Mouse (Mus musculus) CH12.LX (cell line): Measurements from ENCODE around the gene Ptgdr2. TPM values are rescaled to one million over a fixed set of nuclear protein-coding genes. Genes with fewer than 3 reads are reported as not detected.
A peak's percentile ranks its signal among the peaks of the same experiment; 100 is the strongest.

Experiments used
- DNase-seq: peaks from one replicate; pipeline ENCODE4 v3.0.0-alpha.2; 2013; ENCODE audit errors: extremely low read depth
- H3K27ac ChIP-seq: 2 replicates; pipeline ENCODE4 v1.5.1; 2012; ENCODE audit warnings: low read depth, mild to moderate bottlenecking, control low read depth, moderate library complexity; ENCODE audit not compliant: insufficient read depth
- H3K27me3 ChIP-seq: replicated peaks from 2 replicates; pipeline ENCODE3; 2012; ENCODE audit warnings: inconsistent platforms
- H3K36me3 ChIP-seq, 2 experiments: replicated peaks in 1 of 2; 2 replicates each; pipeline versions ENCODE3 to v1.6.1; 2012; ENCODE audit warnings: inconsistent platforms in 1 of 2, low read length in 1 of 2, mild to moderate bottlenecking in 1 of 2, mixed read lengths in 1 of 2, moderate library complexity in 1 of 2; ENCODE audit not compliant: control insufficient read depth in 1 of 2, insufficient read depth in 1 of 2
- H3K4me1 ChIP-seq, 2 experiments: 2 replicates each; pipeline ENCODE4 v1.6.1; 2012; ENCODE audit warnings: inconsistent platforms in 1 of 2, moderate library complexity in 1 of 2; ENCODE audit not compliant: insufficient read depth in 2 of 2, control insufficient read depth in 1 of 2
- H3K4me2 ChIP-seq: 2 replicates; pipeline ENCODE4 v1.6.1; 2012; ENCODE audit warnings: low read depth, mild to moderate bottlenecking, control low read depth; ENCODE audit not compliant: poor library complexity, insufficient read depth, severe bottlenecking
- H3K4me3 ChIP-seq, 3 experiments: fragments of 150-350 bp in 1 of 3; sonication (generic) in 1 of 3; replicated peaks in 1 of 3; 2 replicates each; pipeline versions ENCODE3 to v1.5.1; 2011 to 2012; ENCODE audit warnings: low read depth in 2 of 3, low read length in 2 of 3, mild to moderate bottlenecking in 2 of 3, moderate library complexity in 2 of 3, control low read depth in 1 of 3, improper control_type of control experiment in 1 of 3, inconsistent platforms in 1 of 3, mixed read lengths in 1 of 3; ENCODE audit not compliant: poor library complexity in 1 of 3
- H3K79me2 ChIP-seq: replicated peaks from 2 replicates; pipeline ENCODE4 v1.6.1; 2012; ENCODE audit warnings: mild to moderate bottlenecking, moderate library complexity; ENCODE audit not compliant: control insufficient read depth, poor library complexity, insufficient read depth, severe bottlenecking; ENCODE audit errors: extremely low read depth
- H3K9ac ChIP-seq: 2 replicates; pipeline ENCODE4 v1.6.1; 2012; ENCODE audit warnings: low read depth, mild to moderate bottlenecking, control low read depth, moderate library complexity; ENCODE audit not compliant: insufficient read depth
- H3K9me3 ChIP-seq: replicated peaks from 2 replicates; pipeline ENCODE3; 2012; ENCODE audit warnings: low read length, inconsistent platforms, mixed read lengths
- CHD1 ChIP-seq: IDR thresholded peaks from 2 replicates; pipeline ENCODE4 v1.6.1; 2012; ENCODE audit warnings: low read depth, low read length, improper control_type of control experiment, inconsistent platforms
- CHD2 ChIP-seq: IDR thresholded peaks from 2 replicates; pipeline ENCODE4 v1.6.1; 2011; ENCODE audit warnings: low read length, improper control_type of control experiment
- CTCF ChIP-seq, 2 experiments: IDR thresholded peaks in 1 of 2; conservative IDR thresholded peaks in 1 of 2; 2 replicates each; pipeline ENCODE4 v1.5.1; 2011 to 2012; ENCODE audit warnings: low read depth in 2 of 2, low read length in 2 of 2, improper control_type of control experiment in 1 of 2, inconsistent platforms in 1 of 2, mild to moderate bottlenecking in 1 of 2, moderate library complexity in 1 of 2
- E2F4 ChIP-seq: IDR thresholded peaks from 2 replicates; pipeline ENCODE4 v1.6.1; 2011; ENCODE audit warnings: low read depth, low read length, improper control_type of control experiment; ENCODE audit not compliant: insufficient replicate concordance
- EP300 ChIP-seq: IDR thresholded peaks from 2 replicates; pipeline ENCODE4 v1.6.1; 2011; ENCODE audit warnings: low read length, improper control_type of control experiment
- JUND ChIP-seq: conservative IDR thresholded peaks from 2 replicates; pipeline ENCODE4 v1.6.1; 2011; ENCODE audit warnings: low read depth, low read length, improper control_type of control experiment
- KAT2A ChIP-seq: IDR thresholded peaks from 2 replicates; pipeline ENCODE4 v1.6.1; 2012; ENCODE audit warnings: low read length, improper control_type of control experiment, inconsistent platforms; ENCODE audit not compliant: insufficient replicate concordance
- MAFK ChIP-seq: IDR thresholded peaks from 2 replicates; pipeline ENCODE4 v1.6.1; 2011; ENCODE audit warnings: low read length, improper control_type of control experiment; ENCODE audit not compliant: insufficient replicate concordance
- MAZ ChIP-seq: IDR thresholded peaks from 2 replicates; pipeline ENCODE4 v1.6.1; 2012; ENCODE audit warnings: low read depth, mild to moderate bottlenecking, inconsistent platforms, low read length, improper control_type of control experiment, moderate library complexity
- MEF2A ChIP-seq: IDR thresholded peaks from 2 replicates; pipeline ENCODE4 v1.6.1; 2014; ENCODE audit warnings: low read depth, mild to moderate bottlenecking, inconsistent platforms, low read length, improper control_type of control experiment, borderline replicate concordance
- MXI1 ChIP-seq: IDR thresholded peaks from 2 replicates; pipeline ENCODE4 v1.6.1; 2011; ENCODE audit warnings: mild to moderate bottlenecking, low read depth, low read length, improper control_type of control experiment
- NELFE ChIP-seq: IDR thresholded peaks from 2 replicates; pipeline ENCODE4 v1.6.1; 2011; ENCODE audit warnings: low read depth, low read length, improper control_type of control experiment
- NRF1 ChIP-seq: IDR thresholded peaks from 2 replicates; pipeline ENCODE4 v1.6.1; 2014; ENCODE audit warnings: low read depth, mild to moderate bottlenecking, inconsistent platforms, low read length, improper control_type of control experiment, moderate library complexity
- POLR2A ChIP-seq: IDR thresholded peaks from 2 replicates; pipeline ENCODE4 v1.6.1; 2011; ENCODE audit warnings: low read depth, mild to moderate bottlenecking, improper control_type of control experiment, low read length
- POLR2AphosphoS2 ChIP-seq: IDR thresholded peaks from 2 replicates; pipeline ENCODE4 v1.6.1; 2011; ENCODE audit warnings: low read depth, low read length, improper control_type of control experiment
- RCOR1 ChIP-seq: conservative IDR thresholded peaks from 2 replicates; pipeline ENCODE4 v1.6.1; 2012; ENCODE audit warnings: low read depth, mild to moderate bottlenecking, inconsistent platforms, low read length, improper control_type of control experiment
- SIN3A ChIP-seq: IDR thresholded peaks from 2 replicates; pipeline ENCODE4 v1.6.1; 2012; ENCODE audit warnings: low read length, improper control_type of control experiment, inconsistent platforms
- SMC3 ChIP-seq: IDR thresholded peaks from 2 replicates; pipeline ENCODE4 v1.6.1; 2011; ENCODE audit warnings: low read depth, low read length, improper control_type of control experiment
- TCF12 ChIP-seq: IDR thresholded peaks from 2 replicates; pipeline ENCODE4 v1.6.1; 2014; ENCODE audit warnings: low read depth, mild to moderate bottlenecking, inconsistent platforms, low read length, improper control_type of control experiment
- USF1 ChIP-seq: IDR thresholded peaks from 2 replicates; pipeline ENCODE4 v1.6.1; 2014; ENCODE audit warnings: low read depth, mild to moderate bottlenecking, inconsistent platforms, low read length, improper control_type of control experiment
- USF2 ChIP-seq: conservative IDR thresholded peaks from 2 replicates; pipeline ENCODE4 v1.6.1; 2011; ENCODE audit warnings: low read depth, low read length, improper control_type of control experiment
- dilution Hi-C: fragments of 300-500 bp; cut with MboI; formaldehyde crosslinking; loops from 2 replicates; pipeline ENCODE4 v1.14.3; 2020; ENCODE audit warnings: low sequenced_read_pairs; ENCODE audit not compliant: extremely low pct_unique_long_range_greater_than_20kb, extremely low pct_ligation_motif_present
- in situ Hi-C: fragments of 300-500 bp; cut with MboI; formaldehyde crosslinking; loops from 3 replicates; pipeline ENCODE4 v1.14.3; 2019; ENCODE audit warnings: low sequenced_read_pairs, low pct_ligation_motif_present, low pct_unique_long_range_greater_than_20kb, mixed read lengths
- polyA plus RNA-seq: library from polyadenylated mRNA; unstranded; fragments of >175 nt; gene quantifications from 2 replicates; pipeline ENCODE4 v1.2.1, GENCODE M21; 2012; ENCODE audit warnings: low read depth; ENCODE audit not compliant: insufficient read length
- total RNA-seq, 2 experiments: library from RNA; depleted of rRNA; stranded (reverse); fragments of 300-350 nt in 1 of 2; fragments of >200 nt in 1 of 2; gene quantifications; 2 replicates each; pipeline ENCODE4 v1.2.3; 2012 to 2014

The Ptgdr2 gene
- total and polyA plus RNA-seq, 3 experiments = 0.13 TPM; not detected in 2

GRCm38 (mm10) chr19:10914291-10914690 lies 22.7 kb upstream of the Ptgdr2 start:
- Histone ChIP-seq H3K9me3 (no peaks in the 10 kb centered on the region), H3K27me3 (no peaks in the 10 kb centered on the region), H3K27ac (no peak overlapping the region), H3K79me2 (no peaks in the 10 kb centered on the region), H3K4me3 (no peak overlapping the region), H3K36me3 (peaks cover 0 to 10% of the 10 kb centered on the region in 2 experiments), H3K9ac (no peak overlapping the region), H3K4me2 (no peak overlapping the region), H3K4me1 (peaks cover 17 to 41% of the 10 kb centered on the region in 2 experiments)
- dilution Hi-C loops = no loop called here
- DNase-seq = peak; percentile 61
- TF ChIP-seq USF2 (no peak), MEF2A (peak; percentile 48; the same call in 1 of the 2 replicates), SIN3A (no peak)
- in situ Hi-C loops = loop anchor here (5.0 kb wide), 1 partner anchor 48 kb away; no protein-coding TSS in a partner anchor

- in situ Hi-C loops = loop anchor here (5.0 kb wide), 1 partner anchor 47 kb away; no protein-coding TSS in a partner anchor
- no peak overlapping the region for H3K27ac ChIP-seq
- H3K36me3 ChIP-seq = peaks cover 0 to 5% of the 10 kb centered on the region in 2 experiments
- H3K4me3 ChIP-seq = no peak overlapping the region
- dilution Hi-C loops = no loop called here
- H3K79me2 ChIP-seq = no peaks in the 10 kb centered on the region
- no peaks in the 10 kb centered on the region for H3K9me3 ChIP-seq
- peaks cover 17 to 45% of the 10 kb centered on the region in 2 experiments for H3K4me1 ChIP-seq
- H3K9ac ChIP-seq = no peak overlapping the region
- no peaks in the 10 kb centered on the region for H3K27me3 ChIP-seq
- TF ChIP-seq POLR2AphosphoS2 (no peak), CTCF (conservative IDR thresholded peaks at IDR 0.05 in 1 of 2, IDR thresholded peaks at IDR 0.05 in 1 of 2; ENCODE audit: low read depth in 2 of 2, low read length in 2 of 2) (no peak), CHD1 (no peak), NELFE (no peak), NRF1 (no peak), CHD2 (no peak), MAFK (no peak), POLR2A (no peak), MXI1 (no peak; the same call in 1 of the 2 replicates), USF1 (no peak), EP300 (no peak), MAZ (no peak), E2F4 (no peak), TCF12 (no peak), RCOR1 (no peak), SMC3 (no peak), JUND (no peak), KAT2A (no peak)
- TF ChIP-seq, all 38 proteins: peak for 0
- DNase-seq = no peak
- H3K4me2 ChIP-seq = no peak overlapping the region
Observed at GRCm38 (mm10) chr19:10914870-10915269, 22.1 kb upstream of the Ptgdr2 start.
